Mouse (Mus musculus) heart, embryonic 12.5 days (tissue): ENCODE results near the gene Eif6. TPM values are rescaled to one million over a fixed set of nuclear protein-coding genes. Genes with fewer than 3 reads are reported as not detected.

Experiments
- ATAC-seq: fragments of 200-750 bp; cut with Nextera tagmentation; 2 replicates; pipeline ENCODE4 v1.8.0; 2017; ENCODE audit warnings: moderate TSS enrichment, moderate library complexity; ENCODE audit not compliant: insufficient number of reproducible peaks, low FRiP score
- H3K27ac ChIP-seq: fragments of 300-500 bp; sonication (generic); 2 replicates; pipeline ENCODE4 v1.5.1; 2016; ENCODE audit warnings: mild to moderate bottlenecking, moderate library complexity; ENCODE audit not compliant: poor library complexity, severe bottlenecking
- H3K27me3 ChIP-seq: fragments of 300-500 bp; sonication (generic); replicated peaks from 2 replicates; pipeline ENCODE4 v1.6.1; 2016; ENCODE audit warnings: mild to moderate bottlenecking, moderate library complexity
- H3K36me3 ChIP-seq: fragments of 300-500 bp; sonication (generic); 2 replicates; pipeline ENCODE4 v1.6.1; 2016; ENCODE audit warnings: mild to moderate bottlenecking, moderate library complexity
- H3K4me1 ChIP-seq: fragments of 300-500 bp; sonication (generic); replicated peaks from 2 replicates; pipeline ENCODE4 v1.6.1; 2016; ENCODE audit warnings: mild to moderate bottlenecking
- H3K4me2 ChIP-seq: fragments of 300-500 bp; sonication (generic); 2 replicates; pipeline ENCODE4 v1.6.1; 2016; ENCODE audit warnings: mild to moderate bottlenecking, moderate library complexity
- H3K4me3 ChIP-seq: fragments of 300-500 bp; sonication (generic); 2 replicates; pipeline ENCODE4 v1.5.1; 2016; ENCODE audit warnings: mild to moderate bottlenecking
- H3K9ac ChIP-seq: fragments of 300-500 bp; sonication (generic); 2 replicates; pipeline ENCODE4 v1.6.1; 2016; ENCODE audit warnings: mild to moderate bottlenecking, moderate library complexity
- H3K9me3 ChIP-seq: fragments of 300-500 bp; sonication (generic); replicated peaks from 2 replicates; pipeline ENCODE4 v1.6.1; 2016; ENCODE audit warnings: mild to moderate bottlenecking, moderate library complexity
- WGBS: fragments of 180-500 bp; shearing (Covaris S2); methylation state at CpG from one replicate; pipeline ENCODE4 v1.1.7; 2016; 5-methylcytosine and 5-hydroxymethylcytosine counted together
- polyA plus RNA-seq: library from polyadenylated mRNA; unstranded; fragments of >200 nt; fragmentation: Nextera tagmentation; extraction: Ambion mirVana; gene quantifications from 2 replicates; pipeline ENCODE4 v1.2.1, GENCODE M21; 2016

Eif6 gene
- polyA plus RNA-seq, 1 experiment from 2014 or later: 116 TPM

DNA sequence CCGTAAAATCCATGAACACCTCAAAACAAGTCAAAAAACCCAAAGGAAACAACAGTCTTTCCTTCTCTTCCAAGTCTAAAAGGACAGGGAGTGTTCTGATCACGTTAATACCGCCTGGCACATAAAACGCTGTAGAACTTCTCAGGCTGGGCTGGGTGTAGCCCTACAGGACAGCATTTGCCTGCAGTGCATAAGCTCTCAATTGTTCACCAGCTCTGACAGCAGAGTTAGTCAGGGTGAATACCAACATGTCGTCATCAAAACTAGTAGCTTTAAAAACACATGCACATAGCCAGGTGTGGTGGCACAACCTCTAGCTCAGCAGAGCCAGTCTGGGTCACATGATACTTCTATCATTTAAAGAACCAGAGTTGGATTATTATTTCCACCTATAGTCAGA, 5.9 kb downstream of the Eif6 start:
- Histone ChIP-seq H3K9ac (no peak overlapping the region), H3K36me3 (peaks cover 45% of the 10 kb centered on the region), H3K4me1 (peaks cover 24% of the 10 kb centered on the region), H3K27ac (no peak overlapping the region), H3K4me3 (no peak overlapping the region), H3K4me2 (no peak overlapping the region), H3K9me3 (no peaks in the 10 kb centered on the region), H3K27me3 (no peaks in the 10 kb centered on the region)
- no peak for ATAC-seq
- WGBS: 92% methylated on average over 5 of the region's 5 CpGs

DNA sequence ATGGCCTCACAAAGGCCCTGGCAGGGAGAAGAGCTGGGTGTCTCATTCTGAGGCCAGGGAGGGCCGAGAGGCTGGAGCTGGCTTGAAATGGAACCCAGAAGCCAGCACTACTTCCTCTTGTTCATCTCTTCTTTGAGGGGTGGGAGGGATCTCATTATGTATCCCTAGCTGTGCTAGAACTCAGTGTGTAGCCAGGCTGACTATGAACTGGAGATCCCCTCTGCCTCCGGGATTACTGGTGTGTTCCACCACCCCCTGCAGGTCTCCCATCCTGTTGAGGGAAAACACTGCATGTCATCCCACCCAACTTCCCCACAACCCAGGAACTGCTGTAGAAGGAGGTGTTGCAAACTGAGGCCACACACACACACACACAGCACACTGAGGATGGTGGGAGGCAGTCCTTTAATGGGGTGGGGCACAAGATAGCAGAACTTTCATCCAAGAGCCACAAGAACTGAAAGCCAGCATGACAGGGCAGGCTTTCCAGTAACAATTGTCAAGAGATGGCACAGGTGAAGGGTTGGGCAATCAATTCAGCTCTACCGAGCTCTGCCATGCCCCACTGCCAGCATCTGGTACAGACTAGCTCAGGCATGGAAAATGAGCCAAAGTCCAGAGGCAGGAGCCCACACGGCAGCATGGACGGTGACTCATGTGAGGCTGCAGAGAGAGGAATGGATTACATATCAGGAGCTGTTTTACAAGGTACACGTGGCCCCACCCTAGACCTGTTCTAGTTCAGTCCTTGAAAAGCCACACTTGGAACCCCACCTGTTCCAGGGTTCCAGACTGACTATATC, 7.1 kb downstream of the Eif6 start:
- 58% methylated on average over 6 of the region's 6 CpGs for WGBS
- no peak for ATAC-seq

DNA sequence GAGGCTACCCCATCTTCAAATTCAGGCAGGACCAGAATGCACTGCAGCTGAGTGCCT, 7.5 kb downstream of the Eif6 start, which contains the start of gene BC029722:
Gene BC029722 (minus strand): TSS at position 35 of the 57 bp plus-strand sequence.
- Histone ChIP-seq H3K4me1 (peaks cover 16% of the 10 kb centered on the region), H3K9ac (peak within 1 kb of the TSS; percentile 95), H3K9me3 (no peaks in the 10 kb centered on the region), H3K4me3 (peak within 1 kb of the TSS; percentile 81), H3K27ac (peak within 1 kb of the TSS; percentile 71), H3K27me3 (no peaks in the 10 kb centered on the region), H3K36me3 (peaks cover 45% of the 10 kb centered on the region), H3K4me2 (peak within 1 kb of the TSS; percentile 94)
- no peak for ATAC-seq

More for the DNA sequence above, 7.1 kb downstream of the Eif6 start:
- Histone ChIP-seq H3K9me3 (no peaks in the 10 kb centered on the region), H3K27me3 (no peaks in the 10 kb centered on the region), H3K4me3 (peak overlapping the region; percentile 81), H3K9ac (peak overlapping the region; percentile 95), H3K27ac (peak overlapping the region; percentile 71), H3K4me2 (peak overlapping the region; percentile 94), H3K36me3 (peaks cover 45% of the 10 kb centered on the region), H3K4me1 (peaks cover 16% of the 10 kb centered on the region)

DNA sequence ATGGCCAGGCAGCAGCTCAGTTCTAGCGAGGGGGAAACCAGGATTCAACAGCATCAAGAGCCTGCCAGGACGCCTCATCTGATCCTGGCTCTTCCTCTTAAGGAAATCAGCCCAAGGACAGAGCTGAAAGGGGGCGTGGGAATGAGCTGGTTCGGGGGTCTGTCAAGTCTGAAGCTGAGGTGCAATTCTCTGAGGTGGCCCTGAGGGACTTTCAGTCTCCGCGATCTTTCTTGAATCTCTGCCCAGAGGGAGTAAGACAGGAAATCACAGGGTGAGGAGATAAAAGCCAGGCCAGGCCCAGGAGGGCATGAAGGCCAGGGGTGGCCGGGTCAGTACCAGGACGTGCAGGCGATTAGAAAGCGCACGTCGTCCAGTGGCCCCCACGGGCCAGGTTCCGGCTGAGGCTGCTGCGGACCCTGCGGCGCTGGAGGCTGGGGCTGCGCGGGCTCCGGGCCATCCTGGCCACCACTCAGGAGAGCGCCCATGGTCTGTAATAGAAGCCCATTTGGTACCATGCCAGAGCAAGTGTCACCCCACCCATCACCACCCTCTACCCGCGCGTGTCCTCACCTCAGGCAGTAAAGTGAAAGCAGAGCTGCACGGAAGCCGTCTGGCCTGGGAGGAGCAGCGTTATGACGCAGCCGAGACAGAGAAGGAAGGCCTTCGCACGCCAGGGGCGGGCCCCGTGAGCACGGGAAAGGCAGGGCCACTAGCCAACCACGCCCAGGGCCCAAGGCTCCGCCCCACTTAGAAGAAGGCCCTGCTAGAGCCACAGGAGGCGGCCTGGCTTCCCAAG, 7.9 kb downstream of the Eif6 start:
- Histone ChIP-seq H3K4me1 (peaks cover 16% of the 10 kb centered on the region), H3K9ac (peak overlapping the region; percentile 95), H3K9me3 (no peaks in the 10 kb centered on the region), H3K4me2 (peak overlapping the region; percentile 94), H3K27ac (peak overlapping the region; percentile 71), H3K27me3 (0 out of 2 replicates have a peak, but pooled peaks cover 2% of the 10 kb centered on the region), H3K36me3 (peaks cover 42% of the 10 kb centered on the region), H3K4me3 (peak overlapping the region; percentile 81)
- 3% methylated on average over 37 of the region's 37 CpGs for WGBS
- peak; percentile 95 for ATAC-seq

DNA sequence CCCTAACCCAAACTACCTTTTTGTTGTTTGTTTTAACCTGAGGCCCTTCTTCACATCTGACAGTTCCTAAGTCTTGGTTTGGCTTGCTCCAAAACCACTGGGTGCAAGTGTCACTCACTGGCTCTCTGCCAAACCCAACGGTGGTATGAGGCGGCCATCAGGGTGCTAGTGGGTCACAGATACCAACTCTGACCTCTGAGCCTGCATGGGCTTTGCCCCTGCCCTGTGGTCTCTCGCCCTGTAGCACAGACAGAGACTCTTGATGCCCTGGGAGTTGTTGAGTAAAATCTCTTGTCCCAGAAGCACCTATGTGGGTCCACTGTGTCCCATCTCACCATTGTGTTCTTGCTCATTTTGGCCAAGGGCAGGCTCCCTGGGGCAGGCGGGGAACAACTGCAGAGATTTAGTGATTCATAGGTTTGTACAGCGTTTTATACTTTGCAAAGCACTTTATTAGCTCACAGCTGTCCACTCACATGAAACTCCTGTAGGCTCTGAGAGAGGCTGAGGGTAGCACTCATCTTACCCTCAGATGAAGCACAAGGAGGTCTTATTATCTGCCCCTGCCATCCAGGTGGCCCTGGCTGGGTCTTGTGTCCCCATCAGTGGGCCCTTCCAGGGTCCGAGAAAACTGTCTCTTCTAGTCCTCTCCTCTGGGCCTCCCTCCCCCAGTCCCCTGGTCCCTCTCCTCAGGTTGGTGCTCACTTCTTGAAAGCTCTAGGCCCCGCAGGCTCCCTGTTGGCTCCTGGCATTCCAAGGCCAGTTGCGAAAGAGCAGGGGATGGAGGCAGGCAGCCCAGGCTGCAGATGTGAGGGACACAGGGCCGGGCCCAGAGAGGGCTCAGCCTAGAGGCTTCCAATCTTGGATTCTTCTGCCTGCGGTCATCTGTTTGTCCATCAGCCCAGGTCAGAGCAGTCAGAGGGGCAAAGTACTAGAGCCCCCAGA, 9.2 kb downstream of the Eif6 start:
- peak overlapping the region; percentile 11; the same call in 1 of the 2 replicates for H3K9ac ChIP-seq
- H3K4me1 ChIP-seq: peaks cover 16% of the 10 kb centered on the region
- ATAC-seq: no peak
- H3K4me3 ChIP-seq: no peak overlapping the region
- H3K27ac ChIP-seq: no peak overlapping the region
- H3K9me3 ChIP-seq: no peaks in the 10 kb centered on the region
- H3K4me2 ChIP-seq: peak overlapping the region; percentile 94; the same call in 1 of the 2 replicates
- 0 out of 2 replicates have a peak, but pooled peaks cover 4% of the 10 kb centered on the region for H3K27me3 ChIP-seq
- peaks cover 30% of the 10 kb centered on the region for H3K36me3 ChIP-seq
- 73% methylated on average over 10 of the region's 10 CpGs for WGBS

DNA sequence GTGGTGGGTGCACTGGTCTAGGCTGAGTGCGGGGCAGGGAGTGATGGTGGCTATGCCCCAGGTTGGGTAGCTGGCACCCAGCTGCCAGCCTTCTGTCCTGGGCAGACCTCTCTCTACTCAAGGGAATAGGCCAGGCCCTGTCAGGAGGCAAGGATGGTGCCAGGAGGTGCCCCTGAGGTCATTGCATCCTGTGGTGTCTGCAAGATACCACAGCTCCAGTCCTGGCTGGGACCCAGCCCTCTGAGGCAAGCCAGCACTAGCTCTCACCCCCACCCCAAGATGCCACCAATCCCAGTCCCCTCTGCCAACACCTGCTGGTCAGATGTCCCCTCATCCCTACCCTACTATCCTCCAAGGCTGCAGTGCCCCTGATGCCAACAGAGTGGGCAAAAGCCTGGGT, 10.5 kb downstream of the Eif6 start:
- no peak overlapping the region for H3K4me3 ChIP-seq
- no peak for ATAC-seq
- 95% methylated on average over 1 of the region's 1 CpGs for WGBS
- H3K27ac ChIP-seq: no peak overlapping the region
- H3K9ac ChIP-seq: 0 out of 2 replicates have a peak overlapping the region, but pooled peaks have one; percentile 25
- H3K4me1 ChIP-seq: peaks cover 16% of the 10 kb centered on the region
- no peaks in the 10 kb centered on the region for H3K9me3 ChIP-seq
- H3K36me3 ChIP-seq: peaks cover 18% of the 10 kb centered on the region
- H3K27me3 ChIP-seq: 0 out of 2 replicates have a peak, but pooled peaks cover 4% of the 10 kb centered on the region
- H3K4me2 ChIP-seq: no peak overlapping the region

DNA sequence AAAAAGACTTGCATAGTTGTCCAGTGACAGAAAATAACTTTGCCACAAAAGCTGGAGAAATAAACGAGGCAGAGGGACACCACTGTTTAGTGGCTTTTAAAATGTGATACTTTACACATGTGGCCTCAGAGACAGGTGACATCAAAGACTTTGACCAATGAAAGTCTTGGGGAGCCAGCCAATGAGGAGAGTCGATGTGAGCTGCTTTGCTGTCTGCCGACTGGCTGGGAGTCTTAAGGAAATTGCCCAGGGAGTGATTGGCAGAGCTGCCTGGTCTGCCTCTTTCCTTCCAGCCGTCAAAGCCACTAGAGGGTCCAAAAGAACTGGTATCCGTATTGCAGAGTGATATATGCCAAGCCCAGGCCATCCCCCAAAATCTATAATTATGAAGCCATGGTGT, 11.9 kb downstream of the Eif6 start:
- H3K9me3 ChIP-seq: no peaks in the 10 kb centered on the region
- 33% methylated on average over 5 of the region's 5 CpGs for WGBS
- ATAC-seq: no peak
- H3K27ac ChIP-seq: no peak overlapping the region
- no peak overlapping the region for H3K4me2 ChIP-seq
- H3K36me3 ChIP-seq: peaks cover 4% of the 10 kb centered on the region
- H3K4me3 ChIP-seq: no peak overlapping the region
- H3K9ac ChIP-seq: no peak overlapping the region
- peaks cover 15% of the 10 kb centered on the region for H3K4me1 ChIP-seq
- 0 out of 2 replicates have a peak, but pooled peaks cover 4% of the 10 kb centered on the region for H3K27me3 ChIP-seq

DNA sequence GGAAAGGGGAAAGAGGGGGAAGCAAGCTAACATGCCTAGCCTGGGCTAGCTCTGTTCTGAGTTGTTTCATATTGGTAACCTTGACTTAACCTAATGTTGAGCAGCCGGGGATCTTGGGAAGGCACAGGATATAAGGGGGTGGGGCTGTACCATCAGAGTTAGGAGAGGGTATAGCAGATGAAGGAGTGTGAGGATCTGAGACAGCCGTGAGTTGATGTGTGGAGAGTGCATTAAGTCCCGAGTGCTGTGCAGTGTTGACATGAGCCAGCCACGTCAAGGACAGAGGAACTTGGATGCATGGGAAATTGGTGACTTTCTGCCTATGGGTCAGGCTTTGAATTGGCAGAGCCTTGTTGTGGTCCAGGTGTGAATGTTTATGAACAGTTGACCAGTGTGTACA, 14.1 kb downstream of the Eif6 start:
- Histone ChIP-seq H3K9me3 (no peaks in the 10 kb centered on the region), H3K9ac (no peak overlapping the region), H3K27ac (no peak overlapping the region), H3K36me3 (no peaks in the 10 kb centered on the region), H3K4me1 (no peaks in the 10 kb centered on the region), H3K27me3 (0 out of 2 replicates have a peak, but pooled peaks cover 4% of the 10 kb centered on the region), H3K4me2 (no peak overlapping the region), H3K4me3 (no peak overlapping the region)
- ATAC-seq: no peak
- WGBS: 61% methylated on average over 4 of the region's 4 CpGs

DNA sequence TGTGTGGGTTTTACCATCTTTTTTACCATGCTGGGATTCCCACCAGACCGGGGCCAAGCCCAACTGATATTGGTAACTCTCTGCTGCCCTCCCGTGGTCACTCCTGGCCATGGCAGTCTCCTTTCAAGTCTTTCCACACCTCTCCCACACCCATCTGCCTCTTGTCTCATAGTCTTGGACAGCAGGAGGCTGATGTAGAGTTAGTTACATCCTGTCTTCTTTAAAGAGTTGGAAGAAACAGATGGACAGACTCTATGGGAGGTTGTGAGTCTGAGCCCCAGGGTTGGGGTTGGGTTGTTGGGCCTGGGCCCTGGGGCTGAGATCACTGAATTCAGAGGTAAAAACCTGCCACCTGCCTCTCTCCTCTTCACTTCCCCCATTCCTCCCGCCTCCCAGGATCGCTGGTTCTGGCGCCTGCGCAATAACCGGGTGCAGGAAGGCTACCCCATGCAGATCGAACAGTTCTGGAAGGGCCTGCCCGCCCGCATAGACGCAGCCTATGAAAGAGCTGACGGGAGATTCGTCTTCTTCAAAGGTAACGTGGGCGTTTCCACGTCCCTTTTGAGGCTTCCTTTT, 14.8 kb downstream of the Eif6 start:
- WGBS: 43% methylated on average over 16 of the region's 16 CpGs
- Histone ChIP-seq H3K4me1 (no peaks in the 10 kb centered on the region), H3K4me2 (no peak overlapping the region), H3K36me3 (no peaks in the 10 kb centered on the region), H3K9ac (no peak overlapping the region), H3K27me3 (0 out of 2 replicates have a peak, but pooled peaks cover 9% of the 10 kb centered on the region), H3K9me3 (no peaks in the 10 kb centered on the region), H3K4me3 (no peak overlapping the region), H3K27ac (no peak overlapping the region)
- ATAC-seq: no peak

DNA sequence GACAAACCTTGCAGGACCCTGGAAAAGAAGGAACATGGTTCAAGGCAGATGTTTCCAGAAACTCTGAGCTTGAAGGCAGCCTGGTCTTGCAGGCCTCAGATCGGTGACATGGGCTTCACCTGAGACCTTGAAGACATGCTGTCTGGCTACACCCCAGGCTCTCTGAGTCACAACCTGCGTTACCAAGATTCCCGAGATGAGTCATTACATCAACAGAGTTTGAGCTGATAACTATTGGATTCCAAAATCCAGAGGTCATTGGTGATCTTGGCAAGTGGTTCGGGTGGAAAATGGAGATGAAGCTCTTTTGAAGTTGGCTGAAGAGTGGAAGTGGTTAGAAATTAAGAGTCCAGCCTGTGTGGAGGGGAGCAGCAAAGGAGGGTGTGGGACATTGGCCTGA, 17.1 kb downstream of the Eif6 start:
- Histone ChIP-seq H3K36me3 (no peaks in the 10 kb centered on the region), H3K9ac (no peak overlapping the region), H3K27me3 (peaks cover 11% of the 10 kb centered on the region; the same call in 1 of the 2 replicates), H3K4me1 (peaks cover 8% of the 10 kb centered on the region), H3K27ac (no peak overlapping the region), H3K9me3 (no peaks in the 10 kb centered on the region), H3K4me2 (no peak overlapping the region), H3K4me3 (no peak overlapping the region)
- WGBS: 55% methylated on average over 4 of the region's 4 CpGs
- no peak for ATAC-seq
